ENCODE assay signal across 18 mouse cellular contexts in the genomic region with DNA sequence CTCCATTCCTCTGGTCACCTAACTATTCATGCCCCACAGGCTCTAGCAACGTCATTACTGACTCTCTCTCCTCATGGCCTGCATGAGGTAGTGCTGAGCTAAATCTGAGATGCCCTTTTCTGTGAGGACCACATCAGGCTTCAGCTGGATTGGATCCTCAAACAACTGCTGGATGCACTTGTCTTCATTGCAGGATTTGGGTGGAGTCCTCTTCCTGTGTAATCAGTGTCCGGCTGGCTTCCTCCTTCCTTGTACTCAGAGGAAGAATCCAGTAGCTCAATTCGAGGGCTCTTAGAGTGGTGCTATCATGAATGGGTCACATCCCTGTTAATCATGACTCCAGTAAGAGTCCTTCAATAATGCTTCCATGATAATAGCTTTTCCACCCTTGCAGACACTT.
"Had no signal": no experiment of that assay in that cellular context is flagged by ENCODE, and none has a peak within 500 bp of the region (broad histone marks: within the 10 kb centered on the region; RNA-seq: fewer than 3 reads in every experiment).

No protein-coding gene starts in this region.

- H3K27ac ChIP-seq: liver, embryonic 12.5 days; liver, embryonic 14.5 days; midbrain, embryonic 10.5 days; midbrain, embryonic 12.5 days; neural tube, embryonic 13.5 days; neural tube, embryonic 15.5 days had no signal

- H3K4me2 ChIP-seq: liver, embryonic 12.5 days; lung, embryonic 14.5 days; midbrain, embryonic 12.5 days; neural tube, embryonic 13.5 days; neural tube, embryonic 15.5 days had no signal

- DNase-seq: lung, embryonic 14.5 days; midbrain, embryonic 14.5 days; retina, postnatal 1 day; right cerebral cortex, adult 18-20 months; right cerebral cortex, postnatal 25 days; right cerebral cortex, postnatal 4 days; spleen, adult 18-20 months; thymus, adult 18-20 months; thymus, postnatal 14 days; thymus, postnatal 36 days had no signal

- H3K36me3 ChIP-seq: liver, embryonic 12.5 days; midbrain, embryonic 10.5 days; midbrain, embryonic 12.5 days; neural tube, embryonic 13.5 days; neural tube, embryonic 15.5 days had no signal

- H3K9me3 ChIP-seq: liver, embryonic 12.5 days; midbrain, embryonic 10.5 days; midbrain, embryonic 12.5 days; neural tube, embryonic 13.5 days; neural tube, embryonic 15.5 days had no signal

- ATAC-seq: liver, embryonic 12.5 days; midbrain, embryonic 16.5 days had no signal

- H3K9ac ChIP-seq: liver, embryonic 12.5 days; liver, embryonic 14.5 days; lung, embryonic 14.5 days; midbrain, embryonic 12.5 days; neural tube, embryonic 13.5 days; neural tube, embryonic 15.5 days had no signal

- H3K27me3 ChIP-seq: neural tube, embryonic 13.5 days; neural tube, embryonic 15.5 days had no signal

- H3K4me1 ChIP-seq: midbrain, embryonic 10.5 days; midbrain, embryonic 12.5 days; neural tube, embryonic 13.5 days; neural tube, embryonic 15.5 days had no signal

- H3K4me3 ChIP-seq: liver, embryonic 12.5 days; midbrain, embryonic 10.5 days; midbrain, embryonic 12.5 days; myocyte; neural tube, embryonic 13.5 days; neural tube, embryonic 15.5 days had no signal
